Mouse (Mus musculus): ENCODE results near the gene Prpf6.

The Prpf6 gene

GRCm38 (mm10) chr2:181662620-181663297, 71.1 kb downstream of the Prpf6 start:
- DNase-seq = no peak

DNA sequence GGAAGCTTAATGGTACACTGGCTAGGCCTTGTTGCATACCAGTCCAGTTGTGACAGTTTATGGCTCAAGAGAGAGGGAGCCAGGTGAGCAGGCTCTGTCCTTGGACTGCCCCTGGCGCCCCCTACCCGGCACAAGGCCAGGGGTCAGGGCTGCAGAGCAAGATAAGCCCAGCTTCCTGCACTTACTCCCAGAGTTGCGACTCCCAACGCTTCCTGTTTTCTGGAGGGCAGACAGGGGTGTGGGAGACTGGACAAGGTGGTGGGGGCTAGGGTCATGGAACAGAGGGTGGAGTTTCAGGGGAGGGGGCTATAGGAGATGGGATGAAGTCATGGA, 71.6 kb downstream of the Prpf6 start:
- no peak for DNase-seq

GRCm38 (mm10) chr2:181670285-181670912, 78.7 kb downstream of the Prpf6 start:
- no peak for DNase-seq

GRCm38 (mm10) chr2:181670913-181671311, 79.2 kb downstream of the Prpf6 start:
- DNase-seq = no peak

DNA sequence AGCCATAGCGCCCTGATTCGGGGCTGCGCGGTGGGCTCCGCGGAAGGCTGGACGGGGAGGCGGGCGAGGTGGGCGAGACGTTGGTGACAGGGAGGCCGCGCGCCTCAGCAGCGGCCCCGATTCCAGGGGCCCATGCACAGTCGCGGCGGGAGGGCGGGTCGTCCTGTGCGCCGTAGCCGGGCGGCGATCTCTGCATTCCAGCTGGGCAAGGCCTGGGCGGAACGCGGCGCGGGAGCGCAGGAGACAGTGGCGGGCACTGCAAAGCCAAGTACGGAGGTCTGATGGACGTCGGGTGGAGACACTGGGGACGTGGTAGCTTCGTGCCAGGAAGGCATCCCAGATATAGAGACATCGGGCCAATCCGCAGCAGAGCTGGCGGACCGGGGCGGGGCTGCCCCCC, 79.7 kb downstream of the Prpf6 start, which contains the start of gene Sox18:
Gene Sox18, minus strand, starts transcription at position 315 of the 400 bp plus-strand sequence.
- no peak for DNase-seq

DNA sequence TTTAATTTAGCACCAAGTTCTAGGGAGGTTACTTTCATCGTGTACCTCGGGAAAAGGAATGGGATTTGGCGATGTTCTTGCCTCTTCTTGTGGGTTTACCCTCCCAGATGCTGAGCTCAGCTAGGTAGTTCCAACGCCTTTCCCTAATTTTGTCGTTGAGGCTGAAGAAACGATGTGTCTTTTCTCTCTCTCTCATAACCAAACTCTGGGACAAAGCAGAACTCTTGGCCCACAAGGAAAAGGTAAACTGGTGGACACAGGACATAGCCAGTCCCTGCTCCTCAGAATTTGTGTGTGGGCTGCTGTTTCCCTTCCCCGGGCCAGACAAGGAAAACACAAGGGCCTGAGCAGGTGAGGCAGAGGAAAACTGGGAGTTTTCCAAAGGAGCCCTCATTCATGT, 80.3 kb downstream of the Prpf6 start:
- DNase-seq = no peak

DNA sequence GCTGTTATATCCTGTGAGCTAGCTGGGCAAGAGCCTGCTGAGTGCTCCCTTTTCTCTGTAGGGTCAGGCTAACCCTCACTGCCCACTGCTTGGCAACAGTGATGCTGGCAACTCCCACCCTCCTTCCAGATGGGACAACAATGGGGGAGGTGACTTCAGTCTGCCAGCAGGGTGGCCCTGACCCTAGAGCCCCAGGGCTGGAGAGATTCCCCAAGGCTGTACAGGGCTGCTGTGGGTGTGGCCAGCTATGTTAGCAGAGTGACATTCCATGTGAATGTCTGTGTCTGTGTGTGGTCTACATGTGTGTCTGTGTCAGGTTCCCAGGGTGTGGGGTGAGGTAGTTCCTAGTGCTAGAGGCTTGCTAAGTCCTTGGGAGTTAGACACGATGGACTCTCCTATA, 81.8 kb downstream of the Prpf6 start:
- no peak for DNase-seq

GRCm38 (mm10) chr2:181674934-181675333, 83.3 kb downstream of the Prpf6 start:
- no peak for DNase-seq

GRCm38 (mm10) chr2:181675454-181675853, 83.8 kb downstream of the Prpf6 start:
- DNase-seq = peak; percentile 61

DNA sequence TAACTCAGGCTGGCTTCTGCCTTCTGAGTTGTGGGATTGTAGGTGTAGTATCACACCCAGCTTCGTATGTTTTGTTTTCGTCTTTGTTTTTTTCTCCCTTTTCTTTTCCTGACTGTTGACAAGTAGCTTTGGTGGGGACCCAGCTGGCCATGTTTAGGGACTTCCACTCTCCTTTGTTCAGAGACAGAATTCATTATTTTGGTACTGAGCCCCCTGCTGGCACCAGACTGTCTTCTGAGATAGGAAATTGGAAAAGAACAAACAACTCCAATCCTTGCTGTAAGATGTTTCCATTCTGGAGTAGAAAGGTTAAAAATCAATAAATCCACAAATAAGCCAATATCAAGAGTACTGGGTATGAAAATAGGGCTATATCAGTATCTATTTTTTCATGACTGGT, 84.8 kb downstream of the Prpf6 start:
- DNase-seq = no peak

GRCm38 (mm10) chr2:181677096-181677754, 85.6 kb downstream of the Prpf6 start:
- no peak for DNase-seq

DNA sequence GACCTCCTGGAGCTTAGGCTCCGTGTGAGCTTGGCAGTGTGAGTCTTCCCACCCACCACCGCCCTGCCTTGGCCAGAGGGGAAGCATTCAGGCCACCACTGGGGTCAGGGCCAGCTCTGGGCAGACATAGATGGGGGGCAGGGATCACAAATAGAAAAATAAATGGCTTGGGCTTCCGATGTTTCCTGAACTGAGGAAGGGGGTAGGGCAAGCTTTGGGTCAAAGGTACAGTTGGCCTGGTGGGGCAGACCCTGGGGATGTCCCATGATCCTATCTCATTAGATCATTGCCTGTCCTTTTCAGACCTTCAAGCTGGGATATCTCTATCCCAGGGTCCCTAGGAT, 86.1 kb downstream of the Prpf6 start:
- no peak for DNase-seq

DNA sequence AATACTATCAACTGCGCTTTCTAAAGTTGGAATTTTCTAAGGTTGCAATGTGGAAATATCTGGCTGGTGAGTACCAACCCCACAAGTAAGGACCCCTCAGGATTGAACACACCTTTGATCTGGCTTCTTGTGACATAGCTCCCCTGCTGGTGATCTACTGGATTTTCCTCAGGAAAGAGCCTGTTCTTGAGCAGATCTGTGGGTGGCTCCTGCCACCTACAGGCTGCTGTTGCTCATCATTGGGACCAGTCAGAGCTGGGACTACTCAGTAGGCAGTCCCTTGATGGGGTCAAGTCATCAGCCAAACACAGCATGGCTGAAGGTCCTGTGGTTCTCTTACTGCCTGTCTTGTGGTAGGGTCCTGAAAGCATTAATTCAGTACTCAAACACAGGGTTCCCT, 87.1 kb downstream of the Prpf6 start:
- DNase-seq = peak; percentile 89

GRCm38 (mm10) chr2:181679951-181680715, 88.5 kb downstream of the Prpf6 start, which contains the start of gene Tcea2:
Gene Tcea2, plus strand, starts transcription at chr2:181680310.
- peak; percentile 60 for DNase-seq

DNA sequence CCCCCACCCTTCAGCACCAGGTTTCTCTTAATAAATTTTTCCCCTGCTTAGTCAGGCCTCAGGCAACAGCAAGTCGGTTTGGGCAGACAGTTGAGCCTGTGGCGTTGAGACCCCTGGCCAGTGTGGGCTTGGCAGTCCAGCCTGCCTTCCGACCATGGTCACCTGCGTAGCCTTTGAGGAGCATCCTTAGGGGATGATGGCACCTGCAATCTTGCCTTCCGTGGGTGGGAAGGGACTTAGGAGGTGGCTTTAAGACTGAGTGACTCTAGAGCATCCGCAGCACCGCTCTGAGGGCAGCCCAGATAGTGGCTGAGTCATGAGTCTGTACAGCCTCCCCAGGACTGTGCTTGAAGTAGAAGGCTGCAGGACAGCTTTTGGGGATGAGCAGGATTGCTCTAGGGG, 89.0 kb downstream of the Prpf6 start:
- DNase-seq = no peak

DNA sequence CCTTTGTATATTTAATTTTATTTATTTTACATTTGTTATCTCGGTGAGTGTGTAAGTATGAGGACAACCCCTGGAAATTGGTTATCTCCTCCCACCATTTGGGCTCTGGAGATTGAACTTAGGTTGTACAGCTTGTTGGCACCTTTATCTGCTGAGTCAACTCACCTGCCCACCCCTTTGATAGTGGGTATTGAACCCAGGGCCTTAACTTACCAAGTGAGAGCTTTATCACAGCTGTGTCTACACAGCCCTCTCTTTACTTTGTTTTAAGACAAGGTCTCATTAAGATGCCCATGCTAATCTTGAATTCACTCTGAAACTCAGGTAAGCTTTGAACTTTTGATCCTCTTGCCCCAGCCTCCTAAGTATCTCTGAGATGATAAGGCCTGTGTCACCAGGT, 90.3 kb downstream of the Prpf6 start:
- DNase-seq = no peak

DNA sequence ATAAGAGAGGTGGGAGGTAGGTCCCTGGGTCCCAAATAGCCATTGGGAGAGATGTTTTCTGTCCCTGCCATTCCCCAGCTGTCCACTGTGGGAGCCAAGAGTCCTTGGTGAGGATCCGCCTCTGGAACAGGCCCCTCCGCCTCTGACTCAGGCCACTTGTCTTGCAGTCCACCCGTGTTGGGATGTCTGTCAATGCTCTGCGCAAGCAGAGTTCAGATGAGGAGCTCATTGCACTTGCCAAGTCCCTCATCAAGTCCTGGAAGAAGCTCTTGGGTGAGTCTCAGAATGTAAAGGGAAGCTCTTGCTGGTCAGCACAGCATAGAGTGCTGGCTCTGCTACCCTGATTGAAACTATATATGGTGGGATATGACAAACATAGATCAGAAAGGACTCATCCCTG, 91.7 kb downstream of the Prpf6 start:
- DNase-seq = no peak

DNA sequence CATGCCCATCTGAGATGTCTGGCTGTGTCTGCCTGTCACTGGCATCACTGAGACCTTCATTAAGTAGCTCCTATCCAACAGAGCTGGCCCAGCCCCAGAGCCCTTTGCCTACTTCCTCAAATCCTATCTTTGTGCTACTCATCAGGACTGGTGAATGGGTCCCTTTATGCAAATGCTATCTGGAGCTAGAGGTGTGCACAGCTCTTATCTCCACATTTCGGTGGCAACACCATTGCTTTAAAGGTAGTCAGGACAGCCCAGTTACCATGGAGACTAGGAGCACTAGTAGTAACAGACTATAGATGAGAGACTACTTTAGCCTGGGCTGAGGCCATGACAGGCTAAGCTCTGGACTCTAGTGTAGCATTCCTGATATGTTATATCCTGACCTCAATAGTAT, 93.0 kb downstream of the Prpf6 start:
- DNase-seq = no peak

DNA sequence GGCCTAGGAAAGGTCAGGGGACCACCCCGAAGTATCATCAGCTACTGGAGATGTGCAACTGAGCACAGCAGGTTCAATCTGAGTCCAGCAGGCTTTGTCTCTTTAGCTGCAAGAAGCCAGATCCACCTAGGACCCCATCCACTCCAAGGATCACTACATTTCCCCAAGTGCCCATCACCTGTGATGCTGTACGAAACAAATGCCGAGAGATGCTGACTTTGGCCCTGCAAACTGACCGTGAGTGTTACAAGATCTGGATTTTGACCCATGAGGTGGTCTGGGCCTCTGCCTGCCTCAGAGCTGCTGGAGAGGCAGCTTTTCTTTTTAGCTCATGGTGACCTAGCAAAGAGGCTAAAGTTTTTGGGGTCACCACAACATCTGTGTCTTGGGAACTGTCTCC, 94.0 kb downstream of the Prpf6 start:
- no peak for DNase-seq

DNA sequence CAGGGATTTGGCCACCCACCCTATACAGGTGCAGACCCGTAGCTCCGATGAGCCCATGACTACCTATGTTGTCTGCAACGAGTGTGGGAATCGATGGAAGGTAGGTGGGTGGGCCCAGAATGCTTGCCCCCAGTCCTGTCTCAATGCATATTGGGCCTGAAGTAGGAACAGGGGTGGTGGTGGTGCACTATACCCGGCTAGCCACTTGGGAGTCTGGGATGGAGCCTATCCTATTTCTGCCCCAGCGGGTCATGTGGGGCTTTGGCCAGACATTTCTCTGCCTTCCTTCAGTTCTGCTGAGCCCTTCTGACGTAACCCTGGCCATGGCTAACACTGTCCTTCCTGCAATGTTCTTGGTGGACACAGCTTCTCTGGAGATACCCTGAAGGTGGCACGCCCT, 95.9 kb downstream of the Prpf6 start:
- DNase-seq = no peak

GRCm38 (mm10) chr2:181689466-181690160, 97.9 kb downstream of the Prpf6 start:
- no peak for DNase-seq

DNA sequence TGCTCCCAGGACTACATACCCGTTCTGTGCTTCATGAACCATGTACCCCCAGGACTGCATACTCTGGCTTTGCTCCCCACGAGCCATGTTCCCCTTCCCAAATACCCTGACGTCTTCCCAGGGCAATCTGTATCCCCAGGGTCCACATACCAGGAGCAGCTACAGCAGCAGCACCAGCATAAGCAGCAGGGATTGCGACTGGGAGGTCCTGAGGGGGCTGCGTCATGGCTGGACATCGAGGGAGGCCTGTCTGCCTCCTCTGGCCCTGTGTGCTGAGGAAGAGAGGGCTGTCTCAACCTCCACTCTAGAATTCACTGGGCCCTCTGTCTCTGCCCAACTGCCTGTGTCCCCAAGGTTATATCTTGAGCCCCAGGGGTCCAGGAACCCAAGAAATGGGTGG, 99.4 kb downstream of the Prpf6 start:
- DNase-seq = no peak

GRCm38 (mm10) chr2:181691571-181691970, 99.9 kb downstream of the Prpf6 start:
- DNase-seq = no peak
